Comparison of ENCODE assay signal across 8 mouse cellular contexts in the genomic region with DNA sequence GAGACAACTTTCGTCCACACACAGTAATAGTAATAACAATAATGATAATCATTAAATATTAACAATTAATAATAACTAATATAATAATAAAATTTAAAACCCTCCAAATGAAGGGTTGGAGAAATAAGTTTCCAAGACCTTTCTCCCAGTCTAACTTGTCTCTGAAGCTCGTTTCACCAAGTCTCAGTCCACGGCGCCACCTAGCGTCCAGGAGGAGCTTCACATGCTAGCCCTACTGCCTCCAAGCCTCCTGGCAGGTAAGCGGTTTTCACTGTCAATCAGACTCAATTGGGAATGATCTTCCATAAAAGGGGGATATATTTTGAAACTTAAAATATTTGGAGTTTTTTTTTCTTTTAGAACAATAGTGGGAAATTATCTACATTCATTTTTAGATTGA. TPM values are rescaled to one million over a fixed set of nuclear protein-coding genes. Genes with fewer than 3 reads are reported as not detected.
DNase-seq lines count a peak whose midpoint lies in the region; TF ChIP-seq lines count a peak whose summit lies in the region.

No protein-coding gene starts in this region.

- H3K27ac ChIP-seq in gastrocnemius, adult 2 months, result peak overlapping the region; percentile 78
- H3K27ac ChIP-seq in left cerebral cortex, adult 2 months, result no peak overlapping the region

- H3K4me3 ChIP-seq in gastrocnemius, adult 2 months, result peak overlapping the region; percentile 72
- peak overlapping the region; percentile 27 for H3K4me3 ChIP-seq in left cerebral cortex, adult 2 months
- peak overlapping the region; percentile 89 for H3K4me3 ChIP-seq in megakaryocyte, embryonic 14.5 days (replicated peaks)

- peak; percentile 72 for DNase-seq in T-cell, adult 2 months (ENCODE audit: low spot score)
- peak; percentile 77 to 81 for DNase-seq in cerebellum, postnatal 36 days
- peak; percentile 89 for DNase-seq in gastrocnemius, adult 2 months
- DNase-seq in hindlimb bud, embryonic 11.5 days (ENCODE audit: extremely low spot score, low read depth, low spot score), result peak; percentile 39
- DNase-seq in left cerebral cortex, adult 2 months (ENCODE audit: extremely low spot score in 1 of 2, low spot score in 2 of 2), result peak; percentile 76 to 86
- DNase-seq in right cerebral cortex, adult 2 months (ENCODE audit: low spot score in 2 of 2), result peak; percentile 83 to 88
- DNase-seq in urinary bladder, postnatal 10 days (ENCODE audit: low spot score), result peak; percentile 48

- no peaks in the 10 kb centered on the region for H3K27me3 ChIP-seq in megakaryocyte, embryonic 14.5 days (replicated peaks)

- intact Hi-C loops in gastrocnemius, adult 2 months (cut with DNase I), result loop anchor here (1.0 to 10.0 kb wide), 5 partner anchors 57 to 725 kb away; no protein-coding TSS in a partner anchor
- intact Hi-C loops in left cerebral cortex, adult 2 months (cut with DNase I), result loop anchor here (1.0 to 10.0 kb wide), 3 partner anchors 146 to 724 kb away; no protein-coding TSS in a partner anchor

- H3K36me3 ChIP-seq in megakaryocyte, embryonic 14.5 days (replicated peaks; ENCODE audit: low read length), result no peaks in the 10 kb centered on the region

- peak; percentile 84 for TF ChIP-seq CTCF in gastrocnemius, adult 2 months (IDR thresholded peaks at IDR 0.05)
- TF ChIP-seq CTCF in left cerebral cortex, adult 2 months (IDR thresholded peaks at IDR 0.05), result peak; percentile 75

- no peaks in the 10 kb centered on the region for H3K9me3 ChIP-seq in megakaryocyte, embryonic 14.5 days

- H3K4me1 ChIP-seq in megakaryocyte, embryonic 14.5 days, result peaks cover 57% of the 10 kb centered on the region

RNA-seq across cellular contexts. Expression of a gene that starts 20.6 kb away (rescaled TPM):
- 10 to 100 TPM; 24.4 to 27.3 TPM for total RNA-seq in gastrocnemius, adult 2 months (2021)
- 10 to 100 TPM; 36.4 to 36.8 TPM for total RNA-seq in left cerebral cortex, adult 2 months (2021)
- polyA plus RNA-seq in megakaryocyte, embryonic 14.5 days (2012; ENCODE audit: insufficient read depth, low replicate concordance), result 1.0 and 1.4 TPM in 2 replicates

Comparison
In these comparisons a context has a peak if more than half of its experiments do, and no peak if none do; other contexts are left out.
1. DNase-seq: peak in every context shown above with its lines; median percentile 89 in gastrocnemius, adult 2 months; 86 in right cerebral cortex, adult 2 months; 81 in left cerebral cortex, adult 2 months; 79 in cerebellum, postnatal 36 days; 72 in T-cell, adult 2 months; 48 in urinary bladder, postnatal 10 days; 39 in hindlimb bud, embryonic 11.5 days.
2. H3K4me3 ChIP-seq: peak in every context shown above with its lines; median percentile 89 in megakaryocyte, embryonic 14.5 days; 72 in gastrocnemius, adult 2 months; 27 in left cerebral cortex, adult 2 months.